Mouse (Mus musculus): ENCODE results near the gene Znrf3. TPM values are rescaled to one million over a fixed set of nuclear protein-coding genes. Genes with fewer than 3 reads are reported as not detected.

Gene Znrf3
- polyA plus RNA-seq, 1 experiment from 2014 or later = 3.5 TPM

- TF ChIP-seq CTCF (IDR thresholded peaks at IDR 0.05; ENCODE audit: low read depth) = no peak
- H3K27me3 ChIP-seq (replicated peaks; ENCODE audit: control insufficient read depth, insufficient read depth, low read length) = no peaks in the 10 kb centered on the region
- H3K4me1 ChIP-seq (replicated peaks; ENCODE audit: control insufficient read depth, insufficient read depth, low read length) = no peaks in the 10 kb centered on the region; the same call in 1 of the 2 replicates
- no peak overlapping the region for H3K9ac ChIP-seq (ENCODE audit: low read depth, low read length)
- H3K4me2 ChIP-seq (replicated peaks; ENCODE audit: low read depth) = no peak overlapping the region
- H3K36me3 ChIP-seq (ENCODE audit: control insufficient read depth, insufficient read depth) = no peaks in the 10 kb centered on the region
- no peak overlapping the region for H3K27ac ChIP-seq (ENCODE audit: low read depth, low read length)
- H3K4me3 ChIP-seq (ENCODE audit: low read depth, low read length) = no peak overlapping the region
- no peak for ATAC-seq
- no peaks in the 10 kb centered on the region for H3K9me3 ChIP-seq (ENCODE audit: control insufficient read depth)
- WGBS = 91% methylated on average over 2 of the region's 2 CpGs
Measured at GRCm38 (mm10) chr11:5355266-5355764, 89.3 kb downstream of the Znrf3 start.

DNA sequence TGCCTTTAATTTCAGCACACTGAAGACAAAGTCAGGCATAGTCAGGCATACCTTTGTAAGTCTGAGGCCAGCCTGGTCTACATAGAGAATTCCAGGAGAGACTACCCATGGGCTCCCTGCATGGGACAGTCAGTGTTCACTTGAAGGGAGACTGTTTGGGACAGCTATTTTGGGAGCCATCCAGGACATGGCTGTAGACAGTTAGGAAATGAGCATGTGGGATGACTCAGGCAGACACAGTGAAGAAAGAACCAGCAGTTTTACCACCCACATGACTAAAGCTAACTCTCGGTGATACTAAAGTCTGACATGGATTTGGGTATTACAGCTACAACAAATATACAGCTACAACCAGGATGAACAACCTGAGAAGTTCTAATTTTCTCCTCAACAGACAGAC lies 89.9 kb downstream of the Znrf3 start:
- WGBS = 76% methylated on average over 1 of the region's 1 CpGs
- H3K36me3 ChIP-seq (ENCODE audit: control insufficient read depth, insufficient read depth) = no peaks in the 10 kb centered on the region
- no peaks in the 10 kb centered on the region; the same call in 1 of the 2 replicates for H3K4me1 ChIP-seq (replicated peaks; ENCODE audit: control insufficient read depth, insufficient read depth, low read length)
- no peaks in the 10 kb centered on the region for H3K27me3 ChIP-seq (replicated peaks; ENCODE audit: control insufficient read depth, insufficient read depth, low read length)
- no peak overlapping the region for H3K4me2 ChIP-seq (replicated peaks; ENCODE audit: low read depth)
- no peak for ATAC-seq
- no peak overlapping the region for H3K4me3 ChIP-seq (ENCODE audit: low read depth, low read length)
- H3K9ac ChIP-seq (ENCODE audit: low read depth, low read length) = no peak overlapping the region
- H3K27ac ChIP-seq (ENCODE audit: low read depth, low read length) = no peak overlapping the region
- no peaks in the 10 kb centered on the region for H3K9me3 ChIP-seq (ENCODE audit: control insufficient read depth)
- TF ChIP-seq CTCF (IDR thresholded peaks at IDR 0.05; ENCODE audit: low read depth) = no peak

DNA sequence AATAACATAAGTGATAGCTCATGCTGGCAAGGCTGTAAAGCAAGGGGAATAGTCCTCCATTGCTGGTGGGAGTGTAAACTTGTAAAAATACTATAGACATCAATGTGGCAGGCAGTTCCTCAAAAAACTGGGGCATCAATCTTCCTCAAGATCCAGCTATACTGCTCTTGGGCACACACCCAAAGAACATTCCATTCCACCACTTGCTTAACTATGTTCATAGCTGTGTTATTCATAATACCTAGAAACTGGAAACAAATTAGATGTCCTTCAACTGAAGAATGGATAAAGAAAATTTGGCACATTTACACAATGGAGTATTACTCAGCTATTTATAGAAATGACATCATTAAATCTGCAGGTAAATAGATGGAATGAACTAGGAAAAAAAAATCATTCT lies 91.6 kb downstream of the Znrf3 start:
- Histone ChIP-seq H3K36me3 (ENCODE audit: control insufficient read depth, insufficient read depth) (no peaks in the 10 kb centered on the region), H3K27me3 (replicated peaks; ENCODE audit: control insufficient read depth, insufficient read depth, low read length) (no peaks in the 10 kb centered on the region), H3K4me1 (replicated peaks; ENCODE audit: control insufficient read depth, insufficient read depth, low read length) (no peaks in the 10 kb centered on the region; the same call in 1 of the 2 replicates), H3K9ac (ENCODE audit: low read depth, low read length) (no peak overlapping the region), H3K27ac (ENCODE audit: low read depth, low read length) (no peak overlapping the region), H3K9me3 (ENCODE audit: control insufficient read depth) (no peaks in the 10 kb centered on the region), H3K4me2 (replicated peaks; ENCODE audit: low read depth) (no peak overlapping the region), H3K4me3 (ENCODE audit: low read depth, low read length) (no peak overlapping the region)
- ATAC-seq = no peak
- no peak for TF ChIP-seq CTCF (IDR thresholded peaks at IDR 0.05; ENCODE audit: low read depth)

GRCm38 (mm10) chr11:5349483-5349882 lies 95.2 kb downstream of the Znrf3 start:
- no peaks in the 10 kb centered on the region for H3K36me3 ChIP-seq (ENCODE audit: control insufficient read depth, insufficient read depth)
- no peak for TF ChIP-seq CTCF (IDR thresholded peaks at IDR 0.05; ENCODE audit: low read depth)
- no peaks in the 10 kb centered on the region for H3K9me3 ChIP-seq (ENCODE audit: control insufficient read depth)
- no peak overlapping the region for H3K9ac ChIP-seq (ENCODE audit: low read depth, low read length)
- H3K4me3 ChIP-seq (ENCODE audit: low read depth, low read length) = no peak overlapping the region
- no peak for ATAC-seq
- H3K27ac ChIP-seq (ENCODE audit: low read depth, low read length) = no peak overlapping the region
- 97% methylated on average over 5 of the region's 5 CpGs for WGBS
- no peaks in the 10 kb centered on the region for H3K4me1 ChIP-seq (replicated peaks; ENCODE audit: control insufficient read depth, insufficient read depth, low read length)
- no peak overlapping the region for H3K4me2 ChIP-seq (replicated peaks; ENCODE audit: low read depth)
- H3K27me3 ChIP-seq (replicated peaks; ENCODE audit: control insufficient read depth, insufficient read depth, low read length) = no peaks in the 10 kb centered on the region

GRCm38 (mm10) chr11:5346845-5347640 lies 97.6 kb downstream of the Znrf3 start:
- Histone ChIP-seq H3K4me2 (replicated peaks; ENCODE audit: low read depth) (no peak overlapping the region), H3K4me3 (ENCODE audit: low read depth, low read length) (no peak overlapping the region)

DNA sequence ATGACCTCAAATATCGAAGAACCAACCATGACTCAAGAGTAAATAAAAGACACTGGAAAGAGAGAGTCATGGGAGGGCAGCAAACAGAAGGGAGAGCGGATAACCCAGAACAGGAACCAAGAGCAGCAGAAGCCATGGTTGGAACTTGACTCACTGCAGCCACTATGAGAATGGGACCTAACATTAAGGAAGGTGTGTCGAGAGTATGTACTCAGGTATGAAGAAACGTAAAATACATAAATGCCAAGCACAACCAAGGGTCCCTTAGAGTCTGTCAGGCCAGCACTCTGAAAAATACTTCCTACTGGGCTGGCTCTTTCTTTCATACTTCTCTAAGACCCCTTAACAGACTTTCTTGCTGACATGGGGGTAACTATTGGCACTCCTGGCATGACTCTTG lies 100.9 kb downstream of the Znrf3 start:
- H3K27me3 ChIP-seq (replicated peaks; ENCODE audit: control insufficient read depth, insufficient read depth, low read length) = no peaks in the 10 kb centered on the region
- no peak overlapping the region for H3K4me3 ChIP-seq (ENCODE audit: low read depth, low read length)
- H3K36me3 ChIP-seq (ENCODE audit: control insufficient read depth, insufficient read depth) = no peaks in the 10 kb centered on the region
- WGBS = 91% methylated on average over 4 of the region's 4 CpGs
- no peaks in the 10 kb centered on the region for H3K4me1 ChIP-seq (replicated peaks; ENCODE audit: control insufficient read depth, insufficient read depth, low read length)
- H3K9me3 ChIP-seq (ENCODE audit: control insufficient read depth) = no peaks in the 10 kb centered on the region
- ATAC-seq = no peak
- no peak overlapping the region for H3K27ac ChIP-seq (ENCODE audit: low read depth, low read length)
- TF ChIP-seq CTCF (IDR thresholded peaks at IDR 0.05; ENCODE audit: low read depth) = no peak
- H3K9ac ChIP-seq (ENCODE audit: low read depth, low read length) = no peak overlapping the region
- H3K4me2 ChIP-seq (replicated peaks; ENCODE audit: low read depth) = no peak overlapping the region

More at GRCm38 (mm10) chr11:5346845-5347640, 97.6 kb downstream of the Znrf3 start:
- H3K27me3 ChIP-seq (replicated peaks; ENCODE audit: control insufficient read depth, insufficient read depth, low read length) = no peaks in the 10 kb centered on the region
- no peak overlapping the region for H3K9ac ChIP-seq (ENCODE audit: low read depth, low read length)
- TF ChIP-seq CTCF (IDR thresholded peaks at IDR 0.05; ENCODE audit: low read depth) = no peak
- H3K36me3 ChIP-seq (ENCODE audit: control insufficient read depth, insufficient read depth) = no peaks in the 10 kb centered on the region
- 44% methylated on average over 4 of the region's 4 CpGs for WGBS
- no peak for ATAC-seq
- no peaks in the 10 kb centered on the region for H3K9me3 ChIP-seq (ENCODE audit: control insufficient read depth)
- no peak overlapping the region for H3K27ac ChIP-seq (ENCODE audit: low read depth, low read length)
- no peaks in the 10 kb centered on the region for H3K4me1 ChIP-seq (replicated peaks; ENCODE audit: control insufficient read depth, insufficient read depth, low read length)

Measured in intestine, postnatal 0 days (tissue).